Mouse (Mus musculus) heart, embryonic 14.5 days (tissue): ENCODE results near the gene Grid2. TPM values are rescaled to one million over a fixed set of nuclear protein-coding genes. Genes with fewer than 3 reads are reported as not detected.

ENCODE experiments used
- ATAC-seq: fragments of 200-750 bp; cut with Nextera tagmentation; 2 replicates; pipeline ENCODE4 v1.8.0; 2017; ENCODE audit warnings: low read depth, moderate TSS enrichment; ENCODE audit not compliant: insufficient number of reproducible peaks, insufficient read depth, low FRiP score
- H3K27ac ChIP-seq, 2 experiments: fragments of 200-500 bp in 1 of 2; fragments of 300-500 bp in 1 of 2; sonication (generic) in 1 of 2; replicated peaks in 1 of 2; 2 replicates each; pipeline ENCODE4 v1.5.1; 2012 to 2014; ENCODE audit warnings: low read depth in 2 of 2, low read length in 2 of 2, control low read depth in 1 of 2, mild to moderate bottlenecking in 1 of 2, mixed read lengths in 1 of 2; ENCODE audit not compliant: control insufficient read depth in 1 of 2, insufficient read depth in 1 of 2
- H3K27me3 ChIP-seq: fragments of 300-500 bp; sonication (generic); 2 replicates; pipeline ENCODE4 v1.6.1; 2014; ENCODE audit warnings: mild to moderate bottlenecking, low read length, control low read depth; ENCODE audit not compliant: control insufficient read depth, insufficient read depth
- H3K36me3 ChIP-seq: fragments of 300-500 bp; sonication (generic); 2 replicates; pipeline ENCODE4 v1.6.1; 2014; ENCODE audit warnings: mild to moderate bottlenecking, control low read depth, low read length, mixed read lengths; ENCODE audit not compliant: control insufficient read depth, insufficient read depth
- H3K4me1 ChIP-seq, 2 experiments: fragments of 200-500 bp in 1 of 2; fragments of 300-500 bp in 1 of 2; sonication (generic) in 1 of 2; 2 replicates each; pipeline ENCODE4 v1.6.1; 2012 to 2014; ENCODE audit warnings: low read length in 2 of 2, control low read depth in 1 of 2, mixed read lengths in 1 of 2; ENCODE audit not compliant: control insufficient read depth in 2 of 2, insufficient read depth in 2 of 2
- H3K4me2 ChIP-seq: fragments of 300-500 bp; sonication (generic); 2 replicates; pipeline ENCODE4 v1.6.1; 2014; ENCODE audit warnings: mild to moderate bottlenecking, low read length
- H3K4me3 ChIP-seq, 2 experiments: fragments of 200-500 bp in 1 of 2; fragments of 300-500 bp in 1 of 2; sonication (generic) in 1 of 2; 2 replicates each; pipeline ENCODE4 v1.5.1; 2012 to 2014; ENCODE audit warnings: low read length in 2 of 2, mild to moderate bottlenecking in 2 of 2, control low read depth in 1 of 2, low read depth in 1 of 2, moderate library complexity in 1 of 2; ENCODE audit not compliant: control insufficient read depth in 1 of 2, insufficient read depth in 1 of 2
- H3K9ac ChIP-seq: fragments of 300-500 bp; sonication (generic); 2 replicates; pipeline ENCODE4 v1.6.1; 2014; ENCODE audit warnings: mild to moderate bottlenecking, low read length
- H3K9me3 ChIP-seq: fragments of 300-500 bp; sonication (generic); 2 replicates; pipeline ENCODE4 v1.6.1; 2016; ENCODE audit warnings: low read length, control low read depth; ENCODE audit not compliant: control insufficient read depth
- WGBS: fragments of 180-500 bp; shearing (Covaris S2); extraction: QIAGEN DNeasy Blood & Tissue Kit; methylation state at CpG from one replicate; pipeline ENCODE4 v1.1.7; 2014; 5-methylcytosine and 5-hydroxymethylcytosine counted together
- polyA plus RNA-seq: library from polyadenylated mRNA; unstranded; fragments of >200 nt; fragmentation: Nextera tagmentation; extraction: Ambion mirVana; gene quantifications from 2 replicates; pipeline ENCODE4 v1.2.1, GENCODE M21; 2014

The Grid2 gene
- polyA plus RNA-seq, 1 experiment from 2014 or later = 1.3 TPM

GRCm38 (mm10) chr6:63635970-63636369, 380.3 kb downstream of the Grid2 start:
- Histone ChIP-seq H3K4me2 (no peak overlapping the region), H3K27me3 (no peaks in the 10 kb centered on the region), H3K4me3 (no peak overlapping the region), H3K36me3 (no peaks in the 10 kb centered on the region), H3K9me3 (no peaks in the 10 kb centered on the region), H3K9ac (no peak overlapping the region), H3K4me1 (no peaks in the 10 kb centered on the region), H3K27ac (no peak overlapping the region)
- no peak for ATAC-seq
- 78% methylated on average over 3 of the region's 3 CpGs for WGBS

- no peak overlapping the region for H3K4me3 ChIP-seq
- H3K9ac ChIP-seq = no peak overlapping the region
- no peaks in the 10 kb centered on the region for H3K9me3 ChIP-seq
- WGBS = 63% methylated on average over 3 of the region's 3 CpGs
- H3K27ac ChIP-seq = no peak overlapping the region
- no peaks in the 10 kb centered on the region for H3K4me1 ChIP-seq
- no peaks in the 10 kb centered on the region for H3K27me3 ChIP-seq
- no peak for ATAC-seq
- H3K36me3 ChIP-seq = no peaks in the 10 kb centered on the region
- H3K4me2 ChIP-seq = no peak overlapping the region
These were observed 403.7 kb downstream of the Grid2 start for GRCm38 (mm10) chr6:63659423-63659822.

- Histone ChIP-seq H3K4me2 (no peak overlapping the region), H3K36me3 (no peaks in the 10 kb centered on the region), H3K4me3 (no peak overlapping the region), H3K27ac (no peak overlapping the region), H3K4me1 (no peaks in the 10 kb centered on the region), H3K9me3 (no peaks in the 10 kb centered on the region), H3K27me3 (no peaks in the 10 kb centered on the region), H3K9ac (no peak overlapping the region)
- 44% methylated on average over 3 of the region's 3 CpGs for WGBS
- no peak for ATAC-seq
These were observed 430.0 kb downstream of the Grid2 start for GRCm38 (mm10) chr6:63685689-63686088.

- no peak for ATAC-seq
- H3K9me3 ChIP-seq = no peaks in the 10 kb centered on the region
- no peak overlapping the region for H3K4me2 ChIP-seq
- WGBS = 83% methylated on average over 1 of the region's 1 CpGs
- no peaks in the 10 kb centered on the region for H3K27me3 ChIP-seq
- no peak overlapping the region for H3K9ac ChIP-seq
- H3K36me3 ChIP-seq = no peaks in the 10 kb centered on the region
- no peaks in the 10 kb centered on the region for H3K4me1 ChIP-seq
- H3K4me3 ChIP-seq = no peak overlapping the region
- H3K27ac ChIP-seq = no peak overlapping the region
These were observed 446.0 kb downstream of the Grid2 start for GRCm38 (mm10) chr6:63701684-63702083.

GRCm38 (mm10) chr6:63733740-63734139, 478.1 kb downstream of the Grid2 start:
- WGBS = 67% methylated on average over 2 of the region's 2 CpGs
- H3K4me2 ChIP-seq = no peak overlapping the region

GRCm38 (mm10) chr6:63762535-63762934, 506.9 kb downstream of the Grid2 start:
- Histone ChIP-seq H3K9ac (no peak overlapping the region), H3K4me3 (no peak overlapping the region), H3K4me2 (no peak overlapping the region), H3K27ac (no peak overlapping the region), H3K9me3 (no peaks in the 10 kb centered on the region), H3K4me1 (no peaks in the 10 kb centered on the region), H3K27me3 (no peaks in the 10 kb centered on the region), H3K36me3 (no peaks in the 10 kb centered on the region)
- no peak for ATAC-seq
- 74% methylated on average over 2 of the region's 2 CpGs for WGBS

More at GRCm38 (mm10) chr6:63733740-63734139, 478.1 kb downstream of the Grid2 start:
- no peak overlapping the region for H3K4me3 ChIP-seq
- H3K36me3 ChIP-seq = no peaks in the 10 kb centered on the region
- H3K4me1 ChIP-seq = no peaks in the 10 kb centered on the region
- ATAC-seq = no peak
- H3K9ac ChIP-seq = no peak overlapping the region
- no peaks in the 10 kb centered on the region for H3K9me3 ChIP-seq
- no peaks in the 10 kb centered on the region for H3K27me3 ChIP-seq
- no peak overlapping the region for H3K27ac ChIP-seq

GRCm38 (mm10) chr6:63794679-63795078, 539.0 kb downstream of the Grid2 start:
- ATAC-seq = no peak
- H3K4me3 ChIP-seq = no peak overlapping the region
- H3K4me1 ChIP-seq = no peaks in the 10 kb centered on the region
- H3K36me3 ChIP-seq = no peaks in the 10 kb centered on the region
- no peak overlapping the region for H3K27ac ChIP-seq
- no peak overlapping the region for H3K9ac ChIP-seq
- no peaks in the 10 kb centered on the region for H3K27me3 ChIP-seq
- no peak overlapping the region for H3K4me2 ChIP-seq
- no peaks in the 10 kb centered on the region for H3K9me3 ChIP-seq

- no peak for ATAC-seq
These were observed 564.6 kb downstream of the Grid2 start for GRCm38 (mm10) chr6:63820236-63820635.

More at GRCm38 (mm10) chr6:63820236-63820635, 564.6 kb downstream of the Grid2 start:
- no peak overlapping the region for H3K4me3 ChIP-seq
- no peak overlapping the region for H3K4me2 ChIP-seq
- no peaks in the 10 kb centered on the region for H3K27me3 ChIP-seq
- H3K4me1 ChIP-seq = no peaks in the 10 kb centered on the region
- no peaks in the 10 kb centered on the region for H3K9me3 ChIP-seq
- H3K9ac ChIP-seq = no peak overlapping the region
- 86% methylated on average over 5 of the region's 5 CpGs for WGBS
- H3K27ac ChIP-seq = no peak overlapping the region
- H3K36me3 ChIP-seq = no peaks in the 10 kb centered on the region
